8 mouse cellular contexts compared by ENCODE assay signal in genomic region chr5:92137239-92138046, GRCm38 (mm10). TPM values are rescaled to one million over a fixed set of nuclear protein-coding genes. Genes with fewer than 3 reads are reported as not detected.
DNase-seq lines count a peak whose midpoint lies in the region; ATAC-seq and TF ChIP-seq lines count a peak whose summit lies in the region.

Gene Uso1, plus strand, starts transcription at chr5:92137938.

- no peak for TF ChIP-seq EP300 in lung, postnatal 0 days (IDR thresholded peaks at IDR 0.05)

- peak within 1 kb of the TSS; percentile 74 for H3K4me2 ChIP-seq in lung, postnatal 0 days (replicated peaks; ENCODE audit: low read depth, low read length)

- 2% methylated on average over 59 of the region's 59 CpGs for WGBS in hindbrain, embryonic 10.5 days
- 1% methylated on average over 44 of the region's 59 CpGs for WGBS in lung, postnatal 0 days

- H3K27me3 ChIP-seq in hindbrain, embryonic 10.5 days (ENCODE audit: insufficient read depth, poor library complexity, severe bottlenecking), result 0 out of 2 replicates have a peak, but pooled peaks cover 6% of the 10 kb centered on the region
- H3K27me3 ChIP-seq in lung, postnatal 0 days (replicated peaks; ENCODE audit: insufficient read depth, low read length), result no peaks in the 10 kb centered on the region

- DNase-seq in MN1 (ENCODE audit: low spot score), result peak; percentile 98
- peak; percentile 99 for DNase-seq in cerebellum, adult 9-10 months
- peak; percentile 99 for DNase-seq in hindbrain, embryonic 10.5 days (ENCODE audit: low spot score)
- DNase-seq in layer of hippocampus, adult 9-11 months, result peak; percentile 99
- peak; percentile 99 for DNase-seq in lung, postnatal 0 days (ENCODE audit: low spot score)
- DNase-seq in ovary, postnatal 14 days (ENCODE audit: low spot score), result peak; percentile 98
- peak; percentile 99 for DNase-seq in thymus, postnatal 14 days

- H3K9ac ChIP-seq in lung, postnatal 0 days (replicated peaks; ENCODE audit: low read depth), result peak within 1 kb of the TSS; percentile 87

- peak within 1 kb of the TSS; percentile 92 for H3K27ac ChIP-seq in hindbrain, embryonic 10.5 days
- H3K27ac ChIP-seq in lung, postnatal 0 days (ENCODE audit: low read length), result peak within 1 kb of the TSS; percentile 79

- peaks cover 5% of the 10 kb centered on the region; the same call in 1 of the 2 replicates for H3K36me3 ChIP-seq in hindbrain, embryonic 10.5 days
- no peaks in the 10 kb centered on the region for H3K36me3 ChIP-seq in lung, postnatal 0 days (ENCODE audit: insufficient read depth, low read length)

- peak; percentile 95 for ATAC-seq in frontal cortex, adult (ENCODE audit: low TSS enrichment)
- peak; percentile 95 for ATAC-seq in lung, postnatal 0 days

- peaks cover 28% of the 10 kb centered on the region for H3K4me1 ChIP-seq in hindbrain, embryonic 10.5 days (replicated peaks)
- H3K4me1 ChIP-seq in lung, postnatal 0 days (ENCODE audit: insufficient read depth, low read depth, low read length), result peaks cover 10% of the 10 kb centered on the region; the same call in 1 of the 2 replicates

- no peaks in the 10 kb centered on the region for H3K9me3 ChIP-seq in hindbrain, embryonic 10.5 days
- no peaks in the 10 kb centered on the region for H3K9me3 ChIP-seq in lung, postnatal 0 days (ENCODE audit: low read length)

- H3K4me3 ChIP-seq in hindbrain, embryonic 10.5 days, result peak within 1 kb of the TSS; percentile 85
- H3K4me3 ChIP-seq in lung, postnatal 0 days (ENCODE audit: low read depth, low read length), result peak within 1 kb of the TSS; percentile 96

- peak; percentile 5; the same call in 1 of the 2 replicates for TF ChIP-seq CTCF in lung, postnatal 0 days (IDR thresholded peaks at IDR 0.05)

RNA-seq across cellular contexts. Expression of gene Uso1, which starts in this region (rescaled TPM):
- 36.6 and 38.5 TPM in 2 replicates for polyA plus RNA-seq in hindbrain, embryonic 10.5 days (2016; fragmentation: Nextera tagmentation; extraction: Ambion mirVana)
- polyA plus RNA-seq in lung, postnatal 0 days (2015; fragmentation: Nextera tagmentation; extraction: Ambion mirVana), result 28.8 and 31.7 TPM in 2 replicates

Comparison
In these comparisons a context has a peak if more than half of its experiments do, and no peak if none do; other contexts are left out.
1. Peak in every context shown above with its lines: DNase-seq, ATAC-seq, H3K4me3 ChIP-seq and H3K27ac ChIP-seq.